8 mouse cellular contexts compared by ENCODE assay signal in the genomic region with DNA sequence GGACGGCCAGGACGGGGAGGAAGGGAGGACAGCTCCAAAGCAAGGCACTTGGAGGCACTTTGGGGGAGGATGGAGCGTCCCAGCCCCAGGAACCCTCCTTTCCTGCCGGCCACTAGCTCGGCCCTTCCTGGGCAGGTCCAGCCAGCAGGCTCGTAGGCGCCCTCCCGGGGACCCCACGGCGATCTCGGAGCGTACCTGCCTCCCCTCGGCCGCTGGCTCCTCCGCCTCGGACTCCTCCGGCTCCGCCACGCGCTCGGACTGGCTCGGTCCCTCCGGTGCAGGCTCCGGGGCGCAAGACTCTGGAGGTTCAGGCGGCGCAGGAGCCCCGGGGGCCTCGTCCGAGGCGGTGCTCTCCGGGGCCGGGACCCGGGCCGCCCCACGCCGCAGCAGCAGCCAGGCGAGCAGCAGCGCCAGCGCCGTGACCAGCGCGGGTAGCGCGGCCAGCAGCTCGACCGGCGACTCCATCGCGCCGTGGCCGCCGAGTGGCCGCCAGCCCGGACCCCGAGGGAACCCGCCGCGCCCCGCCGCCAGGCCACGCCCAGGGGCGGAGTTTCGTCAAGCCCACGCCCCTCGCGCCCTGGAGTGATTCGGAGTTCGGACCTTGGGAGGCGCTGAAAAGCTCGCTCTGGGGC. TPM values are rescaled to one million over a fixed set of nuclear protein-coding genes. Genes with fewer than 3 reads are reported as not detected.
DNase-seq lines count a peak whose midpoint lies in the region; ATAC-seq and TF ChIP-seq lines count a peak whose summit lies in the region.

A gene (minus strand): TSS at position 513 of the 632 bp plus-strand sequence.

- H3K27me3 ChIP-seq in thymus, adult 2 months (ENCODE audit: control insufficient read depth, insufficient read depth, low read length) = no peaks in the 10 kb centered on the region
- H3K27me3 ChIP-seq in embryonic facial prominence, embryonic 11.5 days (ENCODE audit: control insufficient read depth, insufficient read depth, low read length) = no peaks in the 10 kb centered on the region
- H3K27me3 ChIP-seq in heart, embryonic 11.5 days (ENCODE audit: control insufficient read depth, insufficient read depth, low read length) = no peaks in the 10 kb centered on the region
- H3K27me3 ChIP-seq in kidney, embryonic 15.5 days = no peaks in the 10 kb centered on the region
- peaks cover 33% of the 10 kb centered on the region for H3K27me3 ChIP-seq in liver, embryonic 15.5 days
- no peaks in the 10 kb centered on the region for H3K27me3 ChIP-seq in neural tube, embryonic 12.5 days (replicated peaks)

- peak within 1 kb of the TSS; percentile 76 for H3K4me2 ChIP-seq in embryonic facial prominence, embryonic 11.5 days (ENCODE audit: low read depth, low read length)
- H3K4me2 ChIP-seq in heart, embryonic 11.5 days = peak within 1 kb of the TSS; percentile 73
- peak within 1 kb of the TSS; percentile 93 for H3K4me2 ChIP-seq in kidney, embryonic 15.5 days
- H3K4me2 ChIP-seq in liver, embryonic 15.5 days = peak within 1 kb of the TSS; percentile 79
- peak within 1 kb of the TSS; percentile 89 for H3K4me2 ChIP-seq in neural tube, embryonic 12.5 days (replicated peaks)

- no peaks in the 10 kb centered on the region for H3K9me3 ChIP-seq in embryonic facial prominence, embryonic 11.5 days (replicated peaks; ENCODE audit: control insufficient read depth, low read length)
- no peaks in the 10 kb centered on the region for H3K9me3 ChIP-seq in heart, embryonic 11.5 days (replicated peaks; ENCODE audit: control insufficient read depth, low read length)
- no peaks in the 10 kb centered on the region for H3K9me3 ChIP-seq in kidney, embryonic 15.5 days (replicated peaks)
- no peaks in the 10 kb centered on the region for H3K9me3 ChIP-seq in liver, embryonic 15.5 days (replicated peaks)
- H3K9me3 ChIP-seq in neural tube, embryonic 12.5 days = no peaks in the 10 kb centered on the region

- peaks cover 30% of the 10 kb centered on the region for H3K4me1 ChIP-seq in thymus, adult 2 months (replicated peaks; ENCODE audit: control insufficient read depth, insufficient read depth, low read length)
- peaks cover 5% of the 10 kb centered on the region; the same call in 1 of the 2 replicates for H3K4me1 ChIP-seq in embryonic facial prominence, embryonic 11.5 days (ENCODE audit: control insufficient read depth, insufficient read depth, low read length)
- H3K4me1 ChIP-seq in heart, embryonic 11.5 days (ENCODE audit: control insufficient read depth, insufficient read depth, low read length) = peaks cover 20% of the 10 kb centered on the region
- peaks cover 46% of the 10 kb centered on the region for H3K4me1 ChIP-seq in kidney, embryonic 15.5 days
- H3K4me1 ChIP-seq in liver, embryonic 15.5 days (replicated peaks) = peaks cover 14% of the 10 kb centered on the region
- peaks cover 28% of the 10 kb centered on the region for H3K4me1 ChIP-seq in neural tube, embryonic 12.5 days

- H3K9ac ChIP-seq in embryonic facial prominence, embryonic 11.5 days (replicated peaks; ENCODE audit: low read length) = peak within 1 kb of the TSS; percentile 74
- H3K9ac ChIP-seq in heart, embryonic 11.5 days (ENCODE audit: low read depth, low read length) = peak within 1 kb of the TSS; percentile 78
- peak within 1 kb of the TSS; percentile 80 for H3K9ac ChIP-seq in kidney, embryonic 15.5 days
- peak within 1 kb of the TSS; percentile 51 for H3K9ac ChIP-seq in liver, embryonic 15.5 days
- peak within 1 kb of the TSS; percentile 93 for H3K9ac ChIP-seq in neural tube, embryonic 12.5 days

- peak; percentile 10; the same call in 1 of the 2 replicates for TF ChIP-seq POLR2A in thymus, adult 2 months (IDR thresholded peaks at IDR 0.05; ENCODE audit: control insufficient read depth, extremely low read depth, insufficient read depth, low read length, poor library complexity)

- H3K27ac ChIP-seq in thymus, adult 2 months (ENCODE audit: control insufficient read depth, insufficient read depth, low read length) = peak within 1 kb of the TSS; percentile 18; the same call in 1 of the 2 replicates
- peak within 1 kb of the TSS; percentile 37 for H3K27ac ChIP-seq in embryonic facial prominence, embryonic 11.5 days (replicated peaks; ENCODE audit: low read depth, low read length)
- H3K27ac ChIP-seq in heart, embryonic 11.5 days (ENCODE audit: low read depth, low read length) = peak within 1 kb of the TSS; percentile 38; the same call in 1 of the 2 replicates
- peak within 1 kb of the TSS; percentile 76 for H3K27ac ChIP-seq in kidney, embryonic 15.5 days
- no peak within 1 kb of the TSS for H3K27ac ChIP-seq in liver, embryonic 15.5 days (replicated peaks)
- peak within 1 kb of the TSS; percentile 65 for H3K27ac ChIP-seq in neural tube, embryonic 12.5 days

- no peaks in the 10 kb centered on the region for H3K36me3 ChIP-seq in thymus, adult 2 months (ENCODE audit: control insufficient read depth, insufficient read depth, low read length)
- H3K36me3 ChIP-seq in embryonic facial prominence, embryonic 11.5 days (replicated peaks; ENCODE audit: control insufficient read depth, insufficient read depth, low read depth, low read length) = no peaks in the 10 kb centered on the region
- H3K36me3 ChIP-seq in heart, embryonic 11.5 days (ENCODE audit: control insufficient read depth, insufficient read depth, low read length) = peaks cover 3% of the 10 kb centered on the region
- peaks cover 12% of the 10 kb centered on the region for H3K36me3 ChIP-seq in kidney, embryonic 15.5 days
- H3K36me3 ChIP-seq in liver, embryonic 15.5 days (replicated peaks) = 0 out of 2 replicates have a peak, but pooled peaks cover 2% of the 10 kb centered on the region
- peaks cover 7% of the 10 kb centered on the region; the same call in 1 of the 2 replicates for H3K36me3 ChIP-seq in neural tube, embryonic 12.5 days

- H3K4me3 ChIP-seq in thymus, adult 2 months (ENCODE audit: control insufficient read depth, insufficient read depth, low read length) = peak within 1 kb of the TSS; percentile 43
- peak within 1 kb of the TSS; percentile 61 for H3K4me3 ChIP-seq in embryonic facial prominence, embryonic 11.5 days (ENCODE audit: low read depth, low read length)
- peak within 1 kb of the TSS; percentile 57 for H3K4me3 ChIP-seq in heart, embryonic 11.5 days (ENCODE audit: low read depth, low read length)
- H3K4me3 ChIP-seq in kidney, embryonic 15.5 days (replicated peaks) = peak within 1 kb of the TSS; percentile 75
- H3K4me3 ChIP-seq in liver, embryonic 15.5 days (replicated peaks) = peak within 1 kb of the TSS; percentile 58
- peak within 1 kb of the TSS; percentile 82 for H3K4me3 ChIP-seq in neural tube, embryonic 12.5 days

- no peak for TF ChIP-seq CTCF in thymus, adult 2 months (IDR thresholded peaks at IDR 0.05; ENCODE audit: borderline replicate concordance, control insufficient read depth, extremely low read depth, insufficient read depth, low read length, poor library complexity)

- peak; percentile 34; the same call in 1 of the 2 replicates for ATAC-seq in embryonic facial prominence, embryonic 11.5 days (replicated peaks; ENCODE audit: insufficient number of reproducible peaks, low FRiP score, low TSS enrichment, low read depth)
- ATAC-seq in heart, embryonic 11.5 days (replicated peaks; ENCODE audit: insufficient number of reproducible peaks, low FRiP score, low TSS enrichment) = peak; percentile 46
- ATAC-seq in kidney, embryonic 15.5 days (replicated peaks; ENCODE audit: low FRiP score) = peak; percentile 70
- peak; percentile 46 for ATAC-seq in liver, embryonic 15.5 days (ENCODE audit: insufficient read depth)
- ATAC-seq in neural tube, embryonic 12.5 days (ENCODE audit: low FRiP score, low read depth) = peak; percentile 37; the same call in 1 of the 2 replicates

- peak; percentile 61 for DNase-seq in thymus, adult 2 months
- no peak for DNase-seq in thymus, adult 18-20 months
- DNase-seq in embryonic facial prominence, embryonic 11.5 days (ENCODE audit: low spot score) = peak; percentile 85
- DNase-seq in thymus, postnatal 25 days = peak; percentile 61

- WGBS in thymus, adult 2 months = 10% methylated on average over 70 of the region's 71 CpGs
- under 1% methylated on average over 64 of the region's 71 CpGs for WGBS in embryonic facial prominence, embryonic 11.5 days
- under 1% methylated on average over 70 of the region's 71 CpGs for WGBS in heart, embryonic 11.5 days (ENCODE audit: insufficient replicate concordance)
- under 1% methylated on average over 71 of the region's 71 CpGs for WGBS in kidney, embryonic 15.5 days
- 2% methylated on average over 71 of the region's 71 CpGs for WGBS in liver, embryonic 15.5 days (ENCODE audit: insufficient replicate concordance)
- under 1% methylated on average over 71 of the region's 71 CpGs for WGBS in neural tube, embryonic 12.5 days

RNA-seq across cellular contexts. Expression of the gene that starts here (rescaled TPM):
- polyA plus RNA-seq in thymus, adult 2 months (2012; rRNA removed) = 8.6 and 14.2 TPM in 2 replicates
- polyA plus RNA-seq in embryonic facial prominence, embryonic 11.5 days (2014; fragmentation: Nextera tagmentation; extraction: Ambion mirVana) = 18.1 and 21.9 TPM in 2 replicates
- polyA plus RNA-seq in heart, embryonic 11.5 days (2014; fragmentation: Nextera tagmentation; extraction: Ambion mirVana) = 15.9 and 16.1 TPM in 2 replicates
- polyA plus RNA-seq in kidney, embryonic 15.5 days (2015; fragmentation: Nextera tagmentation; extraction: Ambion mirVana) = 16.7 and 20.8 TPM in 2 replicates
- 1.3 and 1.8 TPM in 2 replicates for polyA plus RNA-seq in liver, embryonic 15.5 days (2015; fragmentation: Nextera tagmentation; extraction: Ambion mirVana)
- polyA plus RNA-seq in neural tube, embryonic 12.5 days (2016; fragmentation: Nextera tagmentation; extraction: Ambion mirVana) = 91.2 and 110 TPM in 2 replicates

Comparison
In these comparisons a context has a peak if more than half of its experiments do, and no peak if none do; other contexts are left out.
1. DNase-seq: peak in thymus, adult 2 months (single experiment), embryonic facial prominence, embryonic 11.5 days (single experiment) and thymus, postnatal 25 days (single experiment); none in thymus, adult 18-20 months (0 of 2).
2. Peak in every context shown above with its lines, with median percentiles within 50 percentile points of each other: H3K4me3 ChIP-seq, ATAC-seq, H3K4me2 ChIP-seq and H3K9ac ChIP-seq.